ENCODE assay signal across 7 mouse cellular contexts in genomic region chr4:141273296-141273695, GRCm38 (mm10). TPM values are rescaled to one million over a fixed set of nuclear protein-coding genes. Genes with fewer than 3 reads are reported as not detected.
DNase-seq lines count a peak whose midpoint lies in the region; ATAC-seq lines count a peak whose summit lies in the region.

No protein-coding gene starts in this region.

- peak; percentile 68 for DNase-seq in adrenal gland, adult 8-10 months
- DNase-seq in embryo, embryonic 11 days = peak; percentile 87
- DNase-seq in gastrocnemius, postnatal 36 days = peak; percentile 77 to 82
- DNase-seq in limb, embryonic 10.5 days (ENCODE audit: low spot score) = peak; percentile 97
- peak; percentile 83 for DNase-seq in skeletal muscle tissue, adult 2 months (ENCODE audit: low read depth, low spot score)

- peak; percentile 77 for ATAC-seq in intestine, embryonic 16.5 days
- ATAC-seq in midbrain, embryonic 12.5 days (ENCODE audit: low FRiP score, low read depth) = peak; percentile 74

- H3K27me3 ChIP-seq in intestine, embryonic 16.5 days (replicated peaks; ENCODE audit: control insufficient read depth, insufficient read depth, low read length) = no peaks in the 10 kb centered on the region
- peaks cover 36% of the 10 kb centered on the region for H3K27me3 ChIP-seq in limb, embryonic 10.5 days (ENCODE audit: low read depth, poor library complexity, severe bottlenecking)
- H3K27me3 ChIP-seq in midbrain, embryonic 12.5 days = peaks cover 25% of the 10 kb centered on the region

- H3K4me2 ChIP-seq in intestine, embryonic 16.5 days (ENCODE audit: low read depth, low read length) = peak overlapping the region; percentile 51
- H3K4me2 ChIP-seq in midbrain, embryonic 12.5 days (replicated peaks) = peak overlapping the region; percentile 24

- intact Hi-C loops in gastrocnemius, postnatal 36 days (cut with DNase I) = loop anchor here (1.0 kb wide), 1 partner anchor 90 kb away; no protein-coding TSS in a partner anchor

- no peaks in the 10 kb centered on the region for H3K36me3 ChIP-seq in intestine, embryonic 16.5 days (ENCODE audit: control insufficient read depth, insufficient read depth, low read length)
- H3K36me3 ChIP-seq in limb, embryonic 10.5 days = no peaks in the 10 kb centered on the region
- no peaks in the 10 kb centered on the region for H3K36me3 ChIP-seq in midbrain, embryonic 12.5 days

- no peak overlapping the region for H3K27ac ChIP-seq in intestine, embryonic 16.5 days (ENCODE audit: low read length)
- 0 out of 2 replicates have a peak overlapping the region, but pooled peaks have one; percentile 1 for H3K27ac ChIP-seq in limb, embryonic 10.5 days
- H3K27ac ChIP-seq in midbrain, embryonic 12.5 days (replicated peaks) = peak overlapping the region; percentile 83

- peak overlapping the region; percentile 49 for H3K9ac ChIP-seq in intestine, embryonic 16.5 days (ENCODE audit: low read depth, low read length)
- H3K9ac ChIP-seq in midbrain, embryonic 12.5 days (replicated peaks) = no peak overlapping the region

- H3K9me3 ChIP-seq in intestine, embryonic 16.5 days (ENCODE audit: control insufficient read depth, low read length) = no peaks in the 10 kb centered on the region
- no peaks in the 10 kb centered on the region for H3K9me3 ChIP-seq in limb, embryonic 10.5 days (replicated peaks)
- no peaks in the 10 kb centered on the region for H3K9me3 ChIP-seq in midbrain, embryonic 12.5 days

- WGBS in intestine, embryonic 16.5 days = 17% methylated on average over 12 of the region's 12 CpGs
- WGBS in limb, embryonic 10.5 days = 21% methylated on average over 12 of the region's 12 CpGs
- WGBS in midbrain, embryonic 12.5 days = 16% methylated on average over 12 of the region's 12 CpGs

- peaks cover 33% of the 10 kb centered on the region for H3K4me1 ChIP-seq in intestine, embryonic 16.5 days (ENCODE audit: control insufficient read depth, insufficient read depth, low read length)
- peaks cover 43% of the 10 kb centered on the region for H3K4me1 ChIP-seq in limb, embryonic 10.5 days
- peaks cover 34% of the 10 kb centered on the region for H3K4me1 ChIP-seq in midbrain, embryonic 12.5 days

- peak overlapping the region; percentile 25 for H3K4me3 ChIP-seq in intestine, embryonic 16.5 days (ENCODE audit: low read length)
- H3K4me3 ChIP-seq in limb, embryonic 10.5 days = peak overlapping the region; percentile 35
- H3K4me3 ChIP-seq in midbrain, embryonic 12.5 days = no peak overlapping the region

RNA-seq across cellular contexts. Expression of gene Epha2, which starts 27.7 kb away (rescaled TPM):
- 10 to 100 TPM; 11.4 to 21.1 (median 16.2) TPM for total RNA-seq in adrenal gland, adult 8-10 months (2022)
- total RNA-seq in gastrocnemius, postnatal 36 days (2021) = 1 to 10 TPM; 2.4 to 2.6 TPM
- 7.6 and 8.5 TPM in 2 replicates for polyA plus RNA-seq in intestine, embryonic 16.5 days (2015; fragmentation: Nextera tagmentation; extraction: Ambion mirVana)
- 4.6 and 5.6 TPM in 2 replicates for polyA plus RNA-seq in limb, embryonic 10.5 days (2016; fragmentation: Nextera tagmentation; extraction: Ambion mirVana)
- polyA plus RNA-seq in midbrain, embryonic 12.5 days (2016; fragmentation: Nextera tagmentation; extraction: Ambion mirVana) = 6.5 and 7.8 TPM in 2 replicates

RNA-seq across cellular contexts. Expression of gene Arhgef19, which starts 34.0 kb away (rescaled TPM):
- total RNA-seq in adrenal gland, adult 8-10 months (2022) = 100 to 1,000 TPM in 1 of 4 experiments, 10 to 100 TPM in 3; 43.5 to 113 (median 60.0) TPM
- under 1 TPM; 0.26 to 0.69 TPM for total RNA-seq in gastrocnemius, postnatal 36 days (2021)
- polyA plus RNA-seq in intestine, embryonic 16.5 days (2015; fragmentation: Nextera tagmentation; extraction: Ambion mirVana) = 15.0 and 15.1 TPM in 2 replicates
- 3.7 and 4.7 TPM in 2 replicates for polyA plus RNA-seq in limb, embryonic 10.5 days (2016; fragmentation: Nextera tagmentation; extraction: Ambion mirVana)
- polyA plus RNA-seq in midbrain, embryonic 12.5 days (2016; fragmentation: Nextera tagmentation; extraction: Ambion mirVana) = 2.1 and 2.7 TPM in 2 replicates

RNA-seq across cellular contexts. Expression of gene Rsg1, which starts 59.5 kb away (rescaled TPM):
- 1 to 10 TPM; 1.6 to 2.6 (median 2.2) TPM for total RNA-seq in adrenal gland, adult 8-10 months (2022)
- total RNA-seq in gastrocnemius, postnatal 36 days (2021) = not detected
- 4.2 and 5.1 TPM in 2 replicates for polyA plus RNA-seq in intestine, embryonic 16.5 days (2015; fragmentation: Nextera tagmentation; extraction: Ambion mirVana)
- polyA plus RNA-seq in limb, embryonic 10.5 days (2016; fragmentation: Nextera tagmentation; extraction: Ambion mirVana) = 5.8 and 8.4 TPM in 2 replicates
- 6.4 and 7.1 TPM in 2 replicates for polyA plus RNA-seq in midbrain, embryonic 12.5 days (2016; fragmentation: Nextera tagmentation; extraction: Ambion mirVana)
